Mouse (Mus musculus) cerebellum, postnatal 10 days (tissue): Measurements from ENCODE around the gene Ttc7b.

Experiments
- DNase-seq, 2 experiments: peaks; one replicate each; pipeline ENCODE4 v3.0.0; 2021; ENCODE audit warnings: mixed read lengths in 2 of 2

The Ttc7b gene

DNA sequence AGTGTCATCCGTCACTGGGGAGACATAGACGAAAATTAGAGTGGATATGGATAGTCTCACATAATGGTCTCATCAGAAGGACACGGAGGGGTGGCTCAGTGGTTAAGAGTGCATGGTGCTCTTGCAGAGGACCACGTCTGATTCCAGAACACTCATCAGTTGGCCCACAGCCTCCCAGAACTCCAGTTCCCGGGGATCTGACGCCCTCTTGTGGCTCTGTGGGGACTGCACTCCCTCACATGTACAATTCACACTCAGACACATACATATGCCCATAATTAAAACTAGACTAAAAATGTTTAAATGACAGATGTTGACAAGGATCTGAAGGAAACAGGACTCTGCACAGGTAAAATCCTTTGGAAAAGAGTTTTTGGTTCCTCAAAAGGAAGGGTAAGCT lies 34.4 kb downstream of the Ttc7b start:
- peak; percentile 45 to 60 for DNase-seq

DNA sequence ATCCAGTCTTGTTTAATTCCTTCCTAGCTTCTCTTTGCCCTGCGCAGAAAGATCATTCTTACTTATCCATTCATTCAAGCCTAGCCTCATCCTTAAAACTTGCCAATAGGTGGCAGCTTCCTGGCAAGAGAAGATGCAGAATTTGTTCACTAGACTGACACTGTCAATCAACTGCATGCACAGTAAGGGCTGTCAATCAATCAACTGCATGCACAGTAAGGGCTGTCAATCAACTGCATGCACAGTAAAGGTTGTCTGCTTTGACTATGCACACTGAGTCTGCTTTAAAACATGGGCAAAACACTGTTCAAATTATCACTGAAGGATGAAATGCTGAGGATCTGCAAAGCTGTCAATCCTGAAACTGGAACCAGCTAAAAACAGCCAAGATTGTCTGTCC lies 37.6 kb downstream of the Ttc7b start:
- DNase-seq: no peak

DNA sequence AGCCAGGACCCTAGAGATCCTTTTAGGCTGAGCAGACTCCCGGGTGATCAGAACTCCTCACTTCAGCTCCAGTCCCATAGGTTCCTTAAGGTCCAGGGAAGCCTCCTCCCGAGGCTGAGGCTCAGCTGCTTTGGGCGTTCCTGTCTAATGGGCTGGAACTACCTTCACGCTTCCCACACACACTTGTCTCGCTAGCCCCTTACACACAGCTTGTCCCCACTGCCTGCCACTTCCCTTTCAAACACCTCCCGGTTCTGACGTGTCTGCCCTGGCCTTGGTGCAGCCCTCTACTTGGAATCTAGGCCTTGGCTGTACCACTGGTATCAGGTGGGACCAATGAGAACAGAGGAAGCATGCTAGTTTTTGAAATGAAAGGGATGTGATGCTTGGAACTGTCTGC lies 38.4 kb downstream of the Ttc7b start:
- DNase-seq: no peak

DNA sequence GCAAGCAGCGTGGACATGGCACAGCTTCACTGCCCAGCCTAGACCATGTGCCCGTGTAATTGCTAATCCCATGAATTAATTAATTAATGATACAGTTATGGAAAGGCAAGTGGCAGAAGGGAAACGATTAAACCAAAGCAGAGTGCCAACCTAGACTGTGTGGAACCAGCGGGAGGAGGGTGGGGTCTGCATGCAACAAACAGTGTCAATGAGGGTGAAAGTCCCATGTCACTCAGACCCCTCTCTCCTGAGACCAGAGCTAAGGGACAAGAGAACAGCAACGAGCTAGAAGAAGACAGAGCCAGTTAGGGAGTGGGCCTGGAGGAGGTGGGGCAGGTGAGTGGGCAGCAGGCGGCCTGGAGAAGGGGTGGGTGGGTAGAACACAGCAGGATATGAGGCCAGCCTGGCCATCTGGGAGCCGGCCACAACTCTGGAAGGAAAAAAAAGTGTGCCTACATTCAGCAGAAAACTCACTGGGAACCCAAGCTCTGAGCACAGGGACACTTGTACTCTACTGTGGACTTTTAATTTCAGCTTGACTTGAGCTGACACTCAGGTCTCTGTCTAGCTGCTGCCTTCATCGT lies 39.1 kb downstream of the Ttc7b start:
- peak; percentile 38 to 39 for DNase-seq

DNA sequence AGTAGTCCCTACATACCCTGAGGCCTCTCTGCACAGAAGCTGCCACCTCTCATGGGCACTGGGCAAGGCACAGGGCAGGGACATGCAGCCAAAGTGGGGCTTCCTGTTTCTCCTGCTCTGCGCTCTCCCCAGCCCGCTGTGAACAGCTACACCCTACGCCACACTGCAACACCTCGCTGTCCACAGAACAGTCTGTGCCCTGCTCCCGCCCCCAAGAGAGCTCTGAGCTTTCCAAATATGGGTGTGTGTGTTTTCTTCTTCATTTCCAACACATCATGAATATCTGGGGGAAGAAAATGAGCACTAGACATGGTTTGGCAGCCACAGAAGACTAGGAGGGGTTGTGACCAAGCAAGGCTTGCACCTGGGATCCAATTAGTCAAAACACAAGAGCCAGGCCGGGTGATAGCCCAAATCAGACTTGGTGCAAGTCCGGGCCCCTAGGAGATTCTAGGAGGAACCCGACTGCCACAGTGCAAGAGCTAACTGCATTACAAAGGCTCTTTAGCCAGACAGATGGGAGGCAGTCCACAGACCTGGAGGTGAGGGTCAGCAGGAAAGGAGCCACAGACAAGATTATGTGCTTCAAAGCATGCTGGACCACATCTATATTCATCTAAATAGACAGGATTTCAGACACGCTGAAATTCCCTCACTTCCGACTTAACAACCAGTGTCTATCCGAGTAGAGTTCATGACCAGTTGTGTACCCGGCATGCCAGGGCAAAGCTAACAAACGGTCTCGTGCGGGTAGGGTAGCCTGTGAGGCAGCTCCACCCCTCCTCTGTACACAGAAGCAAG lies 39.8 kb downstream of the Ttc7b start:
- peak; percentile 24 to 32 for DNase-seq

DNA sequence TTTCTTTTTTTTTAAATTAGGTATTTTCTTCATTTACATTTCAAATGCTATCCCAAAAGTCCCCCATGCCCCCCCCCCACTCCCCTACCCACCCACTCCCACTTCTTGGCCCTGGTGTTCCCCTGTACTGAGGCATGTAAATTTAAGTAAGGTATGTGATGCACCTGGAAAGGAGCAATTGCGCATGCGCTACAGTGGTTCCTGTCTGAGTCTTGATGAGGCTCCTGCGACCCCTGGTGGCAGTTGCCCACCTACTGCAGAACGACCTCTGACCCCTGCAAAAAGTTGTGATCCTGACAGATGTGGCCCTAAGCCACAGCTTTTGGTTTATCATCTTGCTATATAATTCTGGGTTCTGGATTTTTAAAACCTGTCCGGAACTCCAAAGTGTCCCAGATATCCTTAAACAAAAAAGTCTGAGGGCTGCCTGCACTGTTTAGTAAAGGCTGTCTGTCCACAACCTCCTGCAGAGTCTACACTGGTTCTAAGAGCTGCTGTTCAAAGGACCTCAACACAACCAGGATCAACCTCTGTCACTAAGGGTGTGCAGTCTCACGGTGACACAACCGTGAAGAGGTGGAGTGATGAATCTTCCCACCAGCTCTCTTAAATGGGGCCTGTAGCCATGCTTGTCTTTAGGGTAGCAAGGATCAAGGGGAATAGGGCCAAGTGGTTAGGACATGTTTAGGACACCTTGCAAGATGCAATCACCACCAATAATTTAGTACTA lies 40.6 kb downstream of the Ttc7b start:
- DNase-seq: peak; percentile 79

DNA sequence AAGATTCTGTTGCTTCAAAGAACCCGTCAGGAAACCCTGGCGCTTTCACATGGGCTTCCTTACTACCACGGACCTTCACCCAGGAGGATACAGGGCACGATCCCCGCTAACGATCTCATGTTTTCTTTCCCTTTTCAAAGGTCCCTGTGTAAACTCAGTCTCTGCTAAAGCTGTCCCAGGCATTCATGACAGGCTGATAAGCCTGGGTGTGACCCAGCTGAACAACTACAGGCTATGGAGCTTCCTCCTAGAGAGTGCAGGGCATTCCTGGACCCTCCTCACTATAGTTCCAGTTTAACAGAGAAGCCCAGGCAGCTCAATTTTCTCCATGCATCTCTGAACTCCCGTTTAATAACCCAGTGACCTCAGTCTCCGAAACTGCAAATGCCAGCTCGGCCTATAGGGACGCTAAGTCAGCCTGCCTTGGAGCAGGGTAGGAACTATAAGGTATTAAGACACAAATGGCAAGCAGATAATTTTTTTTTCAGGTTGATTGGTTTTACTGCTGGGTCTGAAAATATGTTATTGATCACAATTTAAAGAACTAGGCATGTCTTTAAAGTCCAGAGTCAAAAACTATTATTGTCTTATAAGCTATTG lies 41.3 kb downstream of the Ttc7b start:
- no peak for DNase-seq

DNA sequence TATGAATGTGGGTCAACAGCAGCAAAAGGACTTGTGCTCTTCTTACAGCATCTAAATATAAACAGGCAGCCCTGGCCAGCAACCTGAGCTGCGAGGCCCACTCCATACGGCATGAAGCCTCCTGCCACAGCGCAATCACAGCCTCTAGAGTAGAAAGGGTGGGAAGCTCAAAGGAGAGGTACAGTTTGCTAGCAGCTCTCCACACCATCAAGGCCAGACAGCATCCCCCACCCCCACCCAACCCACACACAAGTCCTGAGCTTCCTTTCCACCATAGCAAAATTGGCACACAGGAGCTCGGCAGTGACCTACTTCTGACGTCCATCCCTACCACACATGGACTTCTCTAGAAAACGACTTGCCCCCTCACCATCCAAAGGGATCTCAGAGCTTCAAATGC lies 42.0 kb downstream of the Ttc7b start:
- DNase-seq: peak in 1 of 2 experiments; percentile 13

DNA sequence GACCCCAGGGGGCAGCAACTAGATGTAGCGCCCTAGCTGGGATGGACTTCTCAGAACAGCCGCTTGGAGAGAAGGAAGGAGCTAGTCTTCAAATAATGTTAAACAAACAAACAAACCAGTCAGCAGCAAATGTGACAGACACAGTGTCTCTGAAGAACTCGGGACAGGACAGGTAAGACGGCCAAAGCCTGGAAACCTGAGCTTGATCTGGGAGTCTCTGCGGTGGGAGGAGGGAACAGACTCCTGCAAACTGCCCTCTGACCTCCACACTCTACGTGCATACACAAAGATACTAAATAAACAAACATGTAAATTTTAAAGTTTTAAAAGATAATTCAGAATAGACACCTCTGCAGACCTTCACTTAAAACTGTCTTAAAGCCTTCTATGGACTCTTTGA lies 42.5 kb downstream of the Ttc7b start:
- DNase-seq: no peak

DNA sequence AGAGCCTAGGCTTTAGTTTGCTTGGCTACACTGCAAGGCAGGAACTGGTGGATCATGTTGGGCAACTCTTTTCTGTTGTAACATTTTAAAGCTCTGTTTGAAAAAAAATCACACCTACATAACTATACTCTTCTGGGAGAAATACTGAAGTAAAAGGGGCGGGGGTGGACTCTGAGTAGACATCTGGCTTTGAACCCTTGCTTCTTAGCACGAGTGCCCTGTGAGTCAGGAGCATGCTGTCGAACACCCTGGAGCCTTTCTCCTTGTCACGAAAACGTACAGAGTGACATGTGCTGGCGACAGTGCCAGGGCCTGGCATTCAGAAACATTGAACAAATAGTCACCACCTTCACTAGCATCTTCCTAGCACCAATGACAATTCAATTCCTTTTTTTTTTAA lies 43.2 kb downstream of the Ttc7b start:
- DNase-seq: no peak

DNA sequence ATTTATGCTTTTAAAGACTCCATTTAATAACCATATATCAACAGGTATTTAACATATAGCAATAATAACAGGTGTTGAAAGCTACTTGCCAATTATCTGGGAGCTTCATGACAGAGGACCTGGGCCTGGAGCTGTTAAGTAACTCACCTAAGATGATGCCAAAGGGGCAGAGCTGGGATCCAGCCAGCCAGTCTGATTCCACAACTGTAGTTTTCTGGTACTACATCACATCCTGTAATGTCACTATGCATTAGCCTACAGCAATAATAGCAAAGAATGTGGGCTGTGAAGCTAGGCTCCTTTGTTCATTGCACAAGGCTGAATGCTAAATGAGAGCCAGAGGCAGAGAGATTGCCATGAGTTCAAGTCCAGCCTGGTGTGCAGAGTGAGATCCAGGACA lies 44.3 kb downstream of the Ttc7b start:
- DNase-seq: no peak

DNA sequence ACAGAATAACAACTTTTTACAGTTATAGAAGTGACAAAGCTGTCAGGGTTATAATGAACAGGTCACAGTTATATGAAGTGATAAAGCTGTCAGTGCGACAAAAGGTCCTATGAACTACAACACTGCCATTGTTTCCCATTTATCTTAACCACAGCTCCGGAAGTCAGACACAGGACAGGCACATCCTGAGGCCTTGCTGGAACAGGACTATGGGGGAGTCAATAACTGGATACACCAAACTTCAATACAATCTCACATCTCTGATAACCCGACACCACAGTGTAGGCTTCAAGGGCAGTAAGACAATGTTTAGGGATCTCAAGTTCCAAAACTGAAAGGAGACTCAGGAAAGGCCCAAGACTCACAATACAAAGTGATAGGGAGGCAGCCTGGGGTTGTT lies 45.1 kb downstream of the Ttc7b start:
- no peak for DNase-seq

DNA sequence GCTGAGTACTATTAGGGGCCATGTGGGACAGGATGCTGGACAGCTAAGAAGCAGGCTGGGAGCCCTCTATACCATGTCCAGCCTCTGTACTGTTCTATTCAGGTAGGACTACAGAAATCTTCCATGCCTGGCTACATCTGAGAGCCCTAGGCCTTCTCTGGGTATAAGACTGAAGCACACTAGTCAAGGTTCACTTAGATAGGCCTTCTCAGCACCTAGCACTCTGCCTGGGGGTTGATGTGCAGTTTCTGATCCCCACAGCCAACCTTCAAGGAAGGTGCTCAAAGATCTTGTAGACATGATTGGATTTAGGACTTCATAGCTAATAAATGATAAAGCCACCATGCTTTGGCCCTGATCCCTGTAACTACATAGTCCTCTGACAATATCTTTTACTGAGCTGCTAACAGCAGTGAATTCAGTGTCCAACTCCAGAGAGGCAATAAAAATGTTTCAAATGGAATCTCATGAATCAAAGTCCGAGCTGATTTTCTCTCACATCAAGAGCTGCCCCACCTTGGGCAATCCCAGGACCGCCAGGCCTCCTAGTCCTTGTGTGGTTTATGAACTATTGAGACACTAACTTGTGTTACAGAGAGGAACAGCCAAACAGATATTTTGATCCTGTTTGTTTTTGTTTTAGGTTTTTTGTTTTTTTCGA lies 45.8 kb downstream of the Ttc7b start:
- DNase-seq: no peak

DNA sequence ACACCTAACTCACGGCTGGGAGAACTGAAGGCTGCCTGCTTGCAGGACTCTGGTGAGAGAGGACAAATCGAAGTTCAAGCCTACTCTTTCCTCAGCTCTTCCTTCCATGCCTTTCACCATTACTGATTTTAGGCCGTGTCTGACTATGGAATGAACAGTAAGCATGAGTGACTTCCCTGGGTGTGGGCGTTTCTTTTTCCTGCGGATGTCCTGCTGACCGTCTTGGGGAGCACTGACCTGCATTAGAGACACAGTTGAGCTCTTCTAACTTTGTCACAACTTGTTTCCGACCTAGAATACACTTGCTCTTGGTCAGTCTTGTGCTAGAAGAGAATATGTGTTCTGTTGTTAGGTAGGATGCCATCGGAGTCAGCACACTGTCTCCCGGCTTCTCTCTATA lies 50.3 kb downstream of the Ttc7b start:
- no peak for DNase-seq

DNA sequence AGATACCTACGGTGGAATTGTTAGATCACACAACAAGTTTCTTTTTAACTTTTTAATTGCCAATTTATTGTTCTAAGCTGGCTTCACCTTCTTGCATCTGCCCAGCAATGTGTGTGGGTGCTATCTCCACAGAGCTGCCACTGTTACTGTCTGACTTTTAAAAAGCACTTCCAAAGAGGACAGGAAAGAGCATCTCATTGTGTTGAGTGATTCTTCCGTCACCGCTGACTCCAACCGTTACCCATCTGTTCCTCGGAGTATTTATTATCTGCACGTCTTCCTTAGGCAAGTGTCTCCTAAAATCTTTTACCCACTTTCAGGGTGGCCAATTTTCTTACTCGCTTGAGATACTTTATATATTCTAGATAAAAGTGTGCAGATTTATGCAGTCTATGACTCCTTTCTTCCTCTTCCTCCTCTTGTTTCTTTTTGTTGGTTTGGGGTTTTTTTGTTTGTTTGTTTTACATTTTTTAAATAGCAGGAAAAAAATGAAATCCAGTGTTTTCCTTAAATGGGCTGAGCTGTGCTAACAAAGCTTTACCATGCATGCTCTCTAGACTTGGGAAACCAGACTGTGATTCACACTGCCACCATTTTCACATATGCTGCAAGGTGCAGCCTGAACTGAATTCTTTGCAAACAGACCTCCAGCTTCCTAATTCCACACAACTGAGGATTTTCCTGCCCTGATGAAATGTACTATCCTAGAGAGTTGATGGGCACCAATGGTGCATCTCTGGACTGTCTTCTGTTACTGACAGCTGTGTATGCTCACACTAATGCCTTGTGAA lies 50.9 kb downstream of the Ttc7b start:
- DNase-seq: no peak

DNA sequence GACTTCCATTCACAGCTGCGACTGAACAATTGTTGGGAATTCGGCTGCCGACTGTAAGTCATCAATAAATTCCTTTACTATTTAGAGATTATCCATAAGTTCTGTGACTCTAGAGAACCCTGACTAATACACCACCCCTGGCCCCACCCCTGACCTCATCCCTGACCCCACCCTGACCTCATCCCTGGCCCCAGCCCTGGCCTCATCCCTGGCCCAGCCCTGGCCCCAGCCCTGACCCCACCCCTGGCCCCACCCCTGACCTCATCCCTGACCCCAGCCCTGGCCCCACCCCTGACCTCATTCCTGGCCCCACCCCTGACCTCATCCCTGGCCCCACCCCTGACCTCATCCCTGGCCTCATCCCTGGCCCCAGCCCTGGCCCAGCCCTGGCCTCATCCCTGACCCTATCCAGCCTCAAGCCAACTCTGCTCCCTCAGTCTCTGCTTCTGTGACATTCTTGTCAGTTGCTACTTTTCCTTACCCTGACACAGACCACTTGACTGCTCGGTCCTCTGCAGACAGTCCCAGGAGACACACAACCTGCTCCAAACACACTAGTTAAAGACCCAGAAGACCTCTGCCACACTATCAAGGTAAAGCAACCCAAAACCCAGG lies 55.4 kb downstream of the Ttc7b start:
- DNase-seq: no peak

DNA sequence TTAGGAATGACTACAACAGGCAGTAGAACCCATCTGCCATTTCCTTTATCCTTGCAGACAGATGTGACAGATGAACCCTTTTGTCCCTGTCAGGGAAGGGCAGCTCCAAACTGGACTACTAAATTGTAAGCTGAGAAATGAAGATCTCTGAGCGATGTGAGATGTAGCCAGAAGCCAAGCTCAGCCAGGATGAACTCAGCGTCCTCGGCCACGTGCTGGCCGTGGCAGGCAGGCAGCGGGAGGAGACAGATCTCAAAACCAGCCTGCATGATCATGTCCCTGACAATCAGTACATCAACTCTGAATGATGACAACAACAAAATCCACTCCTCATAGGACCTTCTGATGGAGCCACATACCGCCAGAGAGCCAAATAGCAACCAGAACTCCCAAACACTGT lies 62.9 kb downstream of the Ttc7b start:
- no peak for DNase-seq

DNA sequence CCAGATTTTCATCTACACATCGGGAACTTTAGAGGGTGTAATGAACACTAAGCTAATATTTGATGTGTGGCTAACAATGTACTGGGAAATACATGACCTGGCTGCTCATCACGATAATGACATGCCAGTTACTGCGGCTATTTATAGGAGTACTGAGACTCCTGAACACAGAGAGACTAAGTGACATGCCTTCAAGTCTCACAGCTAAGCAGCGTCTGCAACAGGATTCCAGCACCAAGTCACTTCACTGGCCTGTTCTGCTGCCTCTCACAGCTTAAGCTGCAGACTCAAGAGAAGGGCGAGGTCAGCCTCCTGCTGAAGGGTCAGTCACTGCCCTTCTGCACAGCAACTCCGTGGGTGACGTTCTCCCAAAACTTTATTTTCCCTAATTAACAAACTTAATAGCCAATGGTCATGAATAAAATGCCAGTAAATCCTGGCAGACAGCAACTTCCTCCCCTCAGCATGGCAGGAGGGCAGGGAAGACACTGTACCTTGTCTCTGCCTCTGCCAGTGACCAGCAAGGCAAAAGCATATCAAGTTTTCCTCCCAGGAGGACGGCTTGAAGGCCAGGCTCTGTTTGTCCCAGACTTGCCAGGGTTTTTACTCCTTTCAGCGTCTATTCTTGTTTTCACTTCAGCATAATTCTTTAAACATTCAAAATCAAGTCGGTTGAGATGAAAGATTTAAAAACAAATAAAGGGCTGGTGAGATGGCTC lies 64.2 kb downstream of the Ttc7b start:
- no peak for DNase-seq

DNA sequence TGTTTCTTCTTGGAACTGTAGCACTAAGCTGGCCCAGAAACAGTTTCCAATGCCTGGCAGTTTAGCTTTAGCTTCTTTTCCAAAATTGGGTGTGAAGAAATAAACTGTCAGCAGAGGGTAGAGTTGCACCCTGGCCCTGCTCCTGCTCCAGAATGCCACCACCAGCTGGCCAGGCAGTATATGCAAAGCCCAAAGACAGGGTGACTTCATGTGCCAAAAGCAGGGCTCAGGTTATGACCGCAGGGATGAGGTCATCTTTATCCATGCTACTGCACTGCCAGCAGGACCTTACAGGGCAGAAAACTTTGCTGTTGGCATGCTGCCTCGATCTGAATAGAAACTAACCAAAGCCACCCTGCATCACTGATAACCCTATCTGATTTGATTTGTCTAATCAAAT lies 65.2 kb downstream of the Ttc7b start:
- DNase-seq: peak; percentile 19 to 30

DNA sequence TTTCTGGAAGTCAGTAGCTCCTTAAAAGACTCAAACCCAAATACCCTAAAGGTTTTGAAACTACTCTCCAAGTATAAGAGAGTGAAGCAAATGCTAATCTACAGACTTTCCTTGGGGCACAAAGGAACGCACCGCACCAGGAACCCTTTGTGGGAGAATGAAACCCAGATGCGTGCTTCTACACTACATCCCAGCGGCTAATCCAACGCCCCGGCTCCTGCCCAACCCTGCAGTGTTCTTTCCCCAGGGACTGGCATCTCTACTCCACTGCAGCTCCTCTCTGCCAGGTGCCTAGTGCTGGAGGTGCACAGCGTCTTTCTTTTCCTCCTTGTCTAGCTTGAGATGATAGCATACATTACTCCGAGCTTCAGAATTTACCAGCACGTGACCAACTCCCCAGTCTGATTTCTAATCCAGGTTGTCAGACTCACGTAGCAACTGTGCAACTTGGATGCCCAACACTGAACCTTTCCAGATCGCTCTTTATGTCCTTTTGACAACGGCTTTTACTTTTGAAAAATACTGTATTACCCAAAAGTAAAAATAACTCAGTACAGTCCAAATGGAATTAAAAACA lies 72.8 kb downstream of the Ttc7b start:
- DNase-seq: no peak

DNA sequence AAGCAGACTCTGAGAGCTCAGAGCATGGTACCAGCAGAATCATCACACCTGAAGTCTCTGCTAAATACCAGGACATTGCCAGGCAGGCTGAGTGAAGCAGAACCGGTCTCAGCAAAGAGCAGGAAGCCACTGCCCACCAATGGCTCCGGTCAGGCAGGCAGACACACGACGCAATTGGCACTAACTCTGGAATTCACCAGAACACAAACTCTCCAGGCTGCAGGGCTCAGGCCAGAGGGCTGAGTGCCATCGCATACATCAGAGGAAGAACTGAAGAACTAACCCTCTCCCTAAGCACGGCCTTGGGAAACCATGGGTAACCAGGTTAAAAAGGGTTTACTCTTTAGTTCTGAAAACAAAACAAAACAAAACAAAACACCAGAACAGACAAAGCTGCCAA lies 73.5 kb downstream of the Ttc7b start:
- DNase-seq: peak; percentile 50 to 70
